Mouse (Mus musculus): ENCODE data around the gene Glod4. TPM values are rescaled to one million over a fixed set of nuclear protein-coding genes. Genes with fewer than 3 reads are reported as not detected.

The Glod4 gene
- polyA plus RNA-seq, 1 experiment from 2014 or later, result 125 TPM

DNA sequence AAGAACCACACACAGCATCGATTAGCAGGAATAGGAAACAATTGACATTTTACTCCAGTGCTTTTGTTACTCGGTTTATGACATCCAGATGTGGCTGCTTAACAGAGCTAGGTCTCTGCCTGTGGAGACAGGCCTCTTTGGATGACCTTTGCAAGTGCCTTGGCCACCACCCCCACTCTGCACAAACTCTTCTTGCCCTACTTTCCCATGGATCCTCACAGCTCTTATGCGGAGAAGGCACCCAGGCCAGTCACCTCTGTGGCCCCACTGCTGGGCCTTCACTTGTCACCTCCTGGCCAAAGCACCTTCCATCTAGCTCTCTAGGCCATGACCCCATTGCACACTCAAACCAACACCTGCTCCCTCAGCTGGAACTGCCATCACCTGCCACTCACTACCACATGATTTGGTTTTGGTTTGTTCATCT lies 159.6 kb downstream of the Glod4 start:
- ATAC-seq (replicated peaks; ENCODE audit: low FRiP score) (no peak), DNase-seq (ENCODE audit: low spot score) (no peak)
- Histone ChIP-seq H3K9me3 (ENCODE audit: control insufficient read depth, low read length) (no peaks in the 10 kb centered on the region), H3K27me3 (ENCODE audit: control insufficient read depth, insufficient read depth, low read length) (no peaks in the 10 kb centered on the region), H3K4me1 (replicated peaks; ENCODE audit: control insufficient read depth, insufficient read depth, low read length) (no peaks in the 10 kb centered on the region), H3K36me3 (ENCODE audit: control insufficient read depth, insufficient read depth, low read length) (peaks cover 2% of the 10 kb centered on the region; the same call in 1 of the 2 replicates), H3K4me3 (ENCODE audit: low read depth, low read length) (no peak overlapping the region), H3K27ac (ENCODE audit: low read depth, low read length) (no peak overlapping the region), H3K9ac (ENCODE audit: low read length) (no peak overlapping the region), H3K4me2 (ENCODE audit: low read depth, low read length, severe bottlenecking) (no peak overlapping the region)
- 79% methylated on average over 3 of the region's 3 CpGs for WGBS

- H3K4me3 ChIP-seq (ENCODE audit: low read depth, low read length), result no peak overlapping the region
These were observed 162.4 kb downstream of the Glod4 start for GRCm38 (mm10) chr11:76081048-76081640.

GRCm38 (mm10) chr11:76080293-76080692 lies 163.2 kb downstream of the Glod4 start:
- H3K27ac ChIP-seq (ENCODE audit: low read depth, low read length), result no peak overlapping the region
- H3K4me2 ChIP-seq (ENCODE audit: low read depth, low read length, severe bottlenecking), result no peak overlapping the region
- H3K4me1 ChIP-seq (replicated peaks; ENCODE audit: control insufficient read depth, insufficient read depth, low read length), result no peaks in the 10 kb centered on the region
- no peaks in the 10 kb centered on the region; the same call in 1 of the 2 replicates for H3K36me3 ChIP-seq (ENCODE audit: control insufficient read depth, insufficient read depth, low read length)
- H3K4me3 ChIP-seq (ENCODE audit: low read depth, low read length), result no peak overlapping the region
- no peaks in the 10 kb centered on the region for H3K27me3 ChIP-seq (ENCODE audit: control insufficient read depth, insufficient read depth, low read length)
- ATAC-seq (replicated peaks; ENCODE audit: low FRiP score), result no peak
- no peak overlapping the region for H3K9ac ChIP-seq (ENCODE audit: low read length)
- 71% methylated on average over 2 of the region's 2 CpGs for whole genome bisulfite sequencing
- no peaks in the 10 kb centered on the region for H3K9me3 ChIP-seq (ENCODE audit: control insufficient read depth, low read length)
- no peak for DNase-seq (ENCODE audit: low spot score)

More at GRCm38 (mm10) chr11:76081048-76081640, 162.4 kb downstream of the Glod4 start:
- DNase-seq (ENCODE audit: low spot score), result no peak
- no peaks in the 10 kb centered on the region for H3K27me3 ChIP-seq (ENCODE audit: control insufficient read depth, insufficient read depth, low read length)
- H3K4me1 ChIP-seq (replicated peaks; ENCODE audit: control insufficient read depth, insufficient read depth, low read length), result no peaks in the 10 kb centered on the region
- H3K9ac ChIP-seq (ENCODE audit: low read length), result no peak overlapping the region
- peaks cover 2% of the 10 kb centered on the region; the same call in 1 of the 2 replicates for H3K36me3 ChIP-seq (ENCODE audit: control insufficient read depth, insufficient read depth, low read length)
- WGBS, result 87% methylated on average over 6 of the region's 6 CpGs
- H3K4me2 ChIP-seq (ENCODE audit: low read depth, low read length, severe bottlenecking), result no peak overlapping the region
- no peak for ATAC-seq (replicated peaks; ENCODE audit: low FRiP score)
- no peaks in the 10 kb centered on the region for H3K9me3 ChIP-seq (ENCODE audit: control insufficient read depth, low read length)
- H3K27ac ChIP-seq (ENCODE audit: low read depth, low read length), result no peak overlapping the region

DNA sequence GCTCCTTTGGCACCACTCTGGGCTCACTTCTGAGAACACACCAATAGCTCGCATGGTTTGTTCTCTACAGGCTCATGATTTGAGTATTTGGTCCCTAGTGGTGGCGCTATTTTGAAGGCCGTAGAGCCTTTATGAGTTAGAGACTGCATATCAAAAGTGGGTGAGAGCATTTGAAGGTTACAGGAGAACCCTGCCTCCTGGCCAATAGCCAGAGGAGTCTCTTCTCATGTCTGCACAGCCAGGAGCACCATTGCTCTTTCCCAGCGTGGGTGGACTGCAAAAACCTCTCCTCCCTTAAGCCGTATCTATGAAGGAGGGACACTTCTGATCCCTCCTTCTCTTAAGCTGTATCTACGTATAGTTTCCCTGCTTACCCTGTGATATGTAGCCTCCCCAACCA lies 166.2 kb downstream of the Glod4 start:
- no peaks in the 10 kb centered on the region for H3K27me3 ChIP-seq (ENCODE audit: control insufficient read depth, insufficient read depth, low read length)
- ATAC-seq (replicated peaks; ENCODE audit: low FRiP score), result no peak
- H3K9ac ChIP-seq (ENCODE audit: low read length), result no peak overlapping the region
- no peak overlapping the region for H3K4me3 ChIP-seq (ENCODE audit: low read depth, low read length)
- WGBS, result 86% methylated on average over 6 of the region's 6 CpGs
- H3K36me3 ChIP-seq (ENCODE audit: control insufficient read depth, insufficient read depth, low read length), result no peaks in the 10 kb centered on the region; the same call in 1 of the 2 replicates
- H3K27ac ChIP-seq (ENCODE audit: low read depth, low read length), result no peak overlapping the region
- no peaks in the 10 kb centered on the region for H3K9me3 ChIP-seq (ENCODE audit: control insufficient read depth, low read length)
- no peak overlapping the region for H3K4me2 ChIP-seq (ENCODE audit: low read depth, low read length, severe bottlenecking)
- H3K4me1 ChIP-seq (replicated peaks; ENCODE audit: control insufficient read depth, insufficient read depth, low read length), result no peaks in the 10 kb centered on the region
- no peak for DNase-seq (ENCODE audit: low spot score)

DNA sequence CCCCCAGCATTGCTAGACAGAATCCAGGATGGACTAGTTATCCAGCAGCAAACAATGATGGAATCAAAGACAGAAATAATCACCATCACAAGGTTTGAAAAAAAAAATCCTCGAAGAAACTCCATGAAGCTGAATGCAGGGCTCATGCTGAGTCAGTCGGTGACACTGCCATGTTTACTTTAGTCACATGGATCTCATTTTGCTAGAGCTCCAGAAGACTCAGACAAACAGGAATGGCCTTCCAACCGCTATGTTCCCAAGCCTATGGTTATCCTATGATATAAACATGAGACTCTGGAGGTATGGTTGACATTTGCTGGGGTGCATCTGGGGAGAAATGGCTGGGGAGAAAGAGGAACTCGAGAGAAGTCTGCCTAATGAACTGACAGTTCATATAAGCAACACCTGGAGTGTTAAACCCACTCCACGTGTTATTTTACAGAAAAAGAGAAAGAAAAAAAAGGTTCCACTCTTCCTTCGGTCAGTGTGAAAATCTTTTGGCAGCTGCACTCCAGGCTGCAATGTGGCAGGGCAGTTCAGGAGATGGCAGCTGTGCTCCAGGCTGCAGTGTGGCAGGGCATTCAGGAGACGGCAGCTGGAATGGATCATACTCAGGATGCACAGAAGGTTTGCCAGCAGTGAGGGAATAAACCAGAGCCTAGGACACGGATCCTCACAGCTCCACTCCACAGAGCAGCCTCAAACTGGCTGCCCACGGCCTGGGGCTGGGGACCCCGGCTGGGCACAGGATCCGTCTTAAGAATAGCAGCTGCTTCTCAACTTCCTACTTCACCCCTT lies 169.0 kb downstream of the Glod4 start:
- no peak overlapping the region for H3K4me2 ChIP-seq (ENCODE audit: low read depth, low read length, severe bottlenecking)
- no peak for ATAC-seq (replicated peaks; ENCODE audit: low FRiP score)
- H3K27ac ChIP-seq (ENCODE audit: low read depth, low read length), result no peak overlapping the region
- 74% methylated on average over 11 of the region's 11 CpGs for WGBS
- no peak for DNase-seq (ENCODE audit: low spot score)
- no peaks in the 10 kb centered on the region for H3K4me1 ChIP-seq (replicated peaks; ENCODE audit: control insufficient read depth, insufficient read depth, low read length)
- no peaks in the 10 kb centered on the region for H3K27me3 ChIP-seq (ENCODE audit: control insufficient read depth, insufficient read depth, low read length)
- no peaks in the 10 kb centered on the region for H3K9me3 ChIP-seq (ENCODE audit: control insufficient read depth, low read length)
- no peak overlapping the region for H3K9ac ChIP-seq (ENCODE audit: low read length)
- H3K4me3 ChIP-seq (ENCODE audit: low read depth, low read length), result no peak overlapping the region
- H3K36me3 ChIP-seq (ENCODE audit: control insufficient read depth, insufficient read depth, low read length), result no peaks in the 10 kb centered on the region

Other genes starting within 250 kb of the Glod4 start
- 0.41 TPM in 1 of 2 replicates, not detected in the other for gene 1700016K19Rik, start 243.8 kb downstream of the Glod4 start, polyA plus RNA-seq (2014; fragmentation: Nextera tagmentation; extraction: Ambion mirVana)
- 12.1 and 15.3 TPM in 2 replicates for gene Rflnb, start 215.9 kb downstream of the Glod4 start, polyA plus RNA-seq (2014; fragmentation: Nextera tagmentation; extraction: Ambion mirVana)
- 41.5 and 43.6 TPM in 2 replicates for gene Vps53, start 64.1 kb downstream of the Glod4 start, polyA plus RNA-seq (2014; fragmentation: Nextera tagmentation; extraction: Ambion mirVana)
- gene Fam57a, start 64.1 kb downstream of the Glod4 start, polyA plus RNA-seq (2014; fragmentation: Nextera tagmentation; extraction: Ambion mirVana), result 34.6 and 35.1 TPM in 2 replicates
- 0.48 TPM in 1 of 2 replicates, not detected in the other for gene Dbil5, start 26.1 kb downstream of the Glod4 start, polyA plus RNA-seq (2014; fragmentation: Nextera tagmentation; extraction: Ambion mirVana)
- 46.2 and 52.9 TPM in 2 replicates for gene Gemin4, start 26.1 kb downstream of the Glod4 start, polyA plus RNA-seq (2014; fragmentation: Nextera tagmentation; extraction: Ambion mirVana)
- 18.6 and 20.7 TPM in 2 replicates for gene Mrm3, start within 50 bp of the Glod4 start, polyA plus RNA-seq (2014; fragmentation: Nextera tagmentation; extraction: Ambion mirVana)
- 52.3 and 65.1 TPM in 2 replicates for gene Nxn, start 155.4 kb upstream of the Glod4 start, polyA plus RNA-seq (2014; fragmentation: Nextera tagmentation; extraction: Ambion mirVana)
- gene Timm22, start 163.2 kb upstream of the Glod4 start, polyA plus RNA-seq (2014; fragmentation: Nextera tagmentation; extraction: Ambion mirVana), result 109 and 113 TPM in 2 replicates

Measured in forebrain, embryonic 11.5 days (tissue).